In the genomic region with DNA sequence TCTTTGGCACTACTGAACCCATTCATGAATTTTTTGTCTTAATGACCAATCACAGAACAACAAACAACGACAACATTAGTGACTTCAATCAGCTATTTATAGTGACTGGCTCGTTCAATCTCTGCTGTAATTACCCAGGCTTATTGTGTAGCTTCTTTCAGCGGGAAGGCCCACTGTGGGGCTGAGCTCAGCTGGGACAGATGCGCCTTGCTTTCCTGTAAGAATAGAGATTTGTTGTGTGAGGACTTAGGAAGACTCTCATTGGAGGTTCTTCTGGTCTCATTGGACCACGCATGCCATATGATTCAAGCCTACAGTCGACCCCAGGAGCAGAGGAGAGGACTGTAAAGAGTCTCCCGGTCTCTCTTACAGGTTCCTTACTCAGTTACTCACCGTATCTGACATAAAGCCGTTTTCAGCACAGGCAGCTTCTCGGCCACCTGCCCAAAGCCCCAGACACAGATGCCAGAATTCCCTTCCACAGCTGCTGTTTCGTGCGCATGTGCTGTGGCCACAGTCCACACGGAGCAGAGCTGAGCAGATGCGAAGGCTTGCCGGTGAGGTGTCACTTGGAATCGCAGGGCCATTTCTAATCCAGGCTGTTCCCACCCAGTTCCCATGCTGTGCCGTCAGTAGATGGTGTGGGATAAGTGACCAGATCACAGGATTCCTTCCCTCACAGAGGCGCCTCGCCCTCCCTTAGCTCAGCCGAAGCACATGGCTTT, we compare ENCODE assay signal across 8 mouse cellular contexts.
A peak's percentile ranks its signal among the peaks of the same experiment; 100 is the strongest.
DNase-seq lines count a peak whose midpoint lies in the region; ATAC-seq and TF ChIP-seq lines count a peak whose summit lies in the region.

No protein-coding gene starts in this region.

- H3K27ac ChIP-seq in left cerebral cortex, adult 2 months = peak overlapping the region; percentile 36
- H3K27ac ChIP-seq in hindbrain, embryonic 16.5 days (ENCODE audit: low read depth, low read length) = 0 out of 2 replicates have a peak overlapping the region, but pooled peaks have one; percentile 1
- H3K27ac ChIP-seq in neural tube, embryonic 12.5 days = no peak overlapping the region

- 56% methylated on average over 20 of the region's 20 CpGs for WGBS in hindbrain, embryonic 16.5 days
- 61% methylated on average over 20 of the region's 20 CpGs for WGBS in neural tube, embryonic 12.5 days

- DNase-seq in left cerebral cortex, adult 2 months (ENCODE audit: extremely low spot score in 1 of 2, low spot score in 2 of 2) = peak in 1 of 2 experiments; percentile 27
- DNase-seq in left cerebral cortex, adult 8-10 months (ENCODE audit: low spot score in 2 of 2) = no peak
- peak; percentile 71 for DNase-seq in gastrocnemius, adult 18-20 months (ENCODE audit: low spot score)
- DNase-seq in spleen, postnatal 36 days (ENCODE audit: low spot score in 2 of 2) = no peak
- DNase-seq in thymus, postnatal 25 days = no peak
- DNase-seq in urinary bladder, adult 2 months (ENCODE audit: low spot score) = no peak

- H3K4me2 ChIP-seq in hindbrain, embryonic 16.5 days (ENCODE audit: low read length) = peak overlapping the region; percentile 2
- H3K4me2 ChIP-seq in neural tube, embryonic 12.5 days (replicated peaks) = no peak overlapping the region

- peaks cover 3% of the 10 kb centered on the region for H3K4me1 ChIP-seq in hindbrain, embryonic 16.5 days (ENCODE audit: control insufficient read depth, insufficient read depth, low read depth, low read length)
- H3K4me1 ChIP-seq in neural tube, embryonic 12.5 days = 0 out of 2 replicates have a peak, but pooled peaks cover 3% of the 10 kb centered on the region

- no peaks in the 10 kb centered on the region for H3K27me3 ChIP-seq in hindbrain, embryonic 16.5 days (replicated peaks; ENCODE audit: control insufficient read depth, insufficient read depth, low read length)
- no peaks in the 10 kb centered on the region for H3K27me3 ChIP-seq in neural tube, embryonic 12.5 days (replicated peaks)

- no peaks in the 10 kb centered on the region for H3K9me3 ChIP-seq in hindbrain, embryonic 16.5 days (ENCODE audit: control insufficient read depth, low read length)
- no peaks in the 10 kb centered on the region for H3K9me3 ChIP-seq in neural tube, embryonic 12.5 days

- H3K9ac ChIP-seq in hindbrain, embryonic 16.5 days (ENCODE audit: low read depth, low read length) = peak overlapping the region; percentile 38; the same call in 1 of the 2 replicates
- H3K9ac ChIP-seq in neural tube, embryonic 12.5 days = no peak overlapping the region

- ATAC-seq in hindbrain, embryonic 16.5 days = peak; percentile 89
- ATAC-seq in neural tube, embryonic 12.5 days (ENCODE audit: low FRiP score, low read depth) = peak; percentile 78

- intact Hi-C loops in left cerebral cortex, adult 2 months (cut with DNase I) = no loop called here

- H3K36me3 ChIP-seq in hindbrain, embryonic 16.5 days (ENCODE audit: control insufficient read depth, insufficient read depth, low read length) = no peaks in the 10 kb centered on the region
- no peaks in the 10 kb centered on the region for H3K36me3 ChIP-seq in neural tube, embryonic 12.5 days

- TF ChIP-seq CTCF in left cerebral cortex, adult 2 months (IDR thresholded peaks at IDR 0.05) = peak; percentile 15; the same call in 1 of the 2 replicates

- H3K4me3 ChIP-seq in left cerebral cortex, adult 2 months = no peak overlapping the region
- no peak overlapping the region for H3K4me3 ChIP-seq in hindbrain, embryonic 16.5 days (ENCODE audit: low read length)
- H3K4me3 ChIP-seq in neural tube, embryonic 12.5 days = no peak overlapping the region
